Mouse (Mus musculus): ENCODE data around the gene Dnajb8.

The Dnajb8 gene

DNA sequence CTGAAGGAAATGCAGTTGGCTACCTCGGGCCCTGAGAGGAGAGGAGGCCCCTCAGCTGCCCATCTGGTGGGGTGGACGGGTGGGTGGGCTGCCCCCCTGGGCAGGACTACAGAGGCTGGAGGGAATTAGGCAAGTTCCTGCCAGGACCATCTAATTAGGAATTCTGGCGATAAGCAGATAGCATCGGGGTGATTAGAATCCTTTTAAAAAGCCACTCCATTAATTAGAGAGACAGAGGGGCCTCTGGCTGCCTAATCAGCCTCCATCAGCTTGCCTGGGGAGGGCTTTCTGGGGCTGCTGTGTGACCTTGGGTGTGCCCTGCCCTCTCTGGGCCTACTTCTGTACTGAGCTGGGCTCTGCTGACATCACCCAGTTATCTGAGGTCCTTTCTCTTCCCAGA is 3.0 kb upstream of the Dnajb8 start:
- in situ Hi-C loops (cut with MboI, MseI) = no loop called here

DNA sequence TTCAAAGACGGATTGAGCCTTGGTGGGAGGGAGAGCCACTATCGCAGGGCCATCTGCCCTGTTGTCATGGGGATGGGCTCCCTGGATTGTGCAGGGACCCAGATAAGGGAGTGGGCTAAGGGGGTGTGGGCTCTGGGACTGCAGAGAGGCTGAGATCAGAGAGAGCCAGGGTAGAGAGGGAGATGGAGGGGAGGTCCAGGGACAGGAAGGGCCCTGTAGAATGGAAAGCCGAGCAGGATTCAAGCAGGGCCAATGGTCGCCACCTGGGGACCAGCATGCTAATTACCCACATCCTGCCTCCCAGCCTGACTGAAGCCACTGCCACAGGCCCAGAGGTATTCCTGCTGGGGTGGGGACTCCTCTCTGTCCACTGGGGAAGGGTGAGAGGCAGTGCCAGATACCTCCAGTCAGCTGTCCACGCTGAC is 4.5 kb downstream of the Dnajb8 start:
- in situ Hi-C loops (cut with MboI, MseI) = no loop called here

DNA sequence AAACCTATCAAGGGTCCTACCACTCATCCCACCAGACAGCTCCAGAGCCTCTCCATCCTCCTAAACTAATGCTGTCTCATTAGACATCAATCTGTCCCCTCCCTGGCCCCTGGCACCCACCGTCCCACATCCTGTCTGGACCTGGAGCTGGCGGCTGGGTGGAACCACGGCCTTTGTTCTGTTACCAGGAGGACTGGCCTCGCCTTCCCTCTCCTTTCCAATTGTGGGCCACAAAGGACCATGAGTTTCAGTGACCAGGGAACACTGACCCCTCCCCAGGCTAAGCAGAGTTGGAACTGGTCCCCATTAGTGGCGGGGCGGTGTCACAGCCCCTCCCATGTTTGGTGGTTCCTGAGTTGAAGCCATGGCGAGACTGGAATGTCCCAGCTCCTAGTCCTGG is 5.5 kb downstream of the Dnajb8 start:
- in situ Hi-C loops (cut with MboI, MseI) = no loop called here

DNA sequence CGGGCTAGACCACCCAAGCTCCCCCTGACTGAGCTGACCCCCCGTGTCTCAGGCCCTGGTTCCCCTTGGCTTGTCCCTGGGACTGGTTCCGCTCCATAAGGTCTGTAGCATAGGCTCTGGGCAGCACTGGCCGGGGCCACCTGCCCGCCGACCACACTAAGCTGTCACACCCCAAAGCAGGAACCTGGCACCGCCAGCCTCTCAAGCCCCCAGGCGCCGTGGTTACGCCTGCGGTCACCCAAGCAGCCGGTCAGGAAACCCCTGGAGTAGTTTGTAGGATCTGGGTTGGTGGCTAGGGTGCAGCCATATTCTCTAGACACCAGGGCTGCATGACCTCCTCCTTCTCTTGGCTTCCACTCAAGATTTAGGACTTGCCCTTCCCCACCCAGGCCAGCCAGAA is 7.2 kb downstream of the Dnajb8 start:
- in situ Hi-C loops (cut with MboI, MseI) = no loop called here

DNA sequence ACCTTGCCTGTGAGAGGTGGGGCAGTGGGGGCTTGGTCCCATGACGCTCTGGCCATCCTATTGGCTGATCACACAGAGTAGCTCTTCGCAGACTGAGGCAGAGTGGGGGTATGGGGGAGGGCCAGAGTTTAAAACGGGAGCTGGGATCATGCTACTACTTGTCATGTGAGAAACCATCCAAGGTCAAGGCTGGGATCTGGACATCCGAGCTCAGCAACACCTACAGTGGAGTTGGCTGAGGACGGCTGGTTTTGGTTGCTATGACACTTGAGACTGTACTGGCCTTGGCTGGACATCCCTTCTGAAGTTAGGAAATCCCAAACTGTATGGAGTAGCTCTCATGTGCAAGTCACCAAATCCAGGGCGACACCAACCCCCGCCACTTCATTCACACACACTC is 9.8 kb downstream of the Dnajb8 start:
- in situ Hi-C loops (cut with MboI, MseI) = no loop called here

DNA sequence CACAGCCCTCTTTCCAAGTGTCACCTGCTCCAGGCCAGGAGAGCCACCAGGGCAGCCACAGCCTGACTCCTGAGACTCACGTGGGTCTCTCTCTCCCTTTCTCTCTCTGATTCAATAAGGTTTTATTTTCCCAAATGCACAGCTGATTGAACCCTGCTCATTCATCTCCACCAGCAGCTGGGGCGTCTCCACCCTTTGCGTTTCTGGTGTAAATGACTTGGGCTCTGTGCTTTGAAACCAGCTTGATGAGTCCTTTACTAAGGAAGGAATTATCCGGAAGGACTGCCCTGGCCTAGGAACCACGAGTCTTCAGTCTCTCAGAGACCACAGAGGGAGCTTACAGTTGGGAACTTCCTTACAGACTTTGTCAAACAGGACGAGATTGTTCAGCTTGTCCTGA is 10.2 kb downstream of the Dnajb8 start:
- in situ Hi-C loops (cut with MboI, MseI) = no loop called here

DNA sequence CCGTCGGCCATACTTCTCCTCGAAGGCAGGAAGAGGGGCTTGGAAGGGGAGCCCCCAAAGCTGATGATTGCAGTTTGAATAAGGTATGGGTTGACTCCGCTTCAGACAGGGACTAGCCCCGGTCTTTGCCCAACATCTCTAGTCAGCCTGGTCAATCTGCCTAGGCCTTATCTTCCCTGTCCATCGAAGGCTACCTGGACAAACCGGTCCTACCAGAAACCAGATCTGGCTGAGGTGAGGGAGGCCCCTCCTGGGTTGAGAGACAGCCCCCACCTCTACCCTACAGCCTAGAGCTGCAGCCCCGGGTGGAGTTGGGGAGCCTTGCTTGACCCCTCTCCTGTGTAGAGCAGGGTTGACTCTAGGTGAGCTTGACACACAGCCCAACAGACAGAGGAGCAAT is 11.9 kb downstream of the Dnajb8 start:
- in situ Hi-C loops (cut with MboI, MseI) = no loop called here

DNA sequence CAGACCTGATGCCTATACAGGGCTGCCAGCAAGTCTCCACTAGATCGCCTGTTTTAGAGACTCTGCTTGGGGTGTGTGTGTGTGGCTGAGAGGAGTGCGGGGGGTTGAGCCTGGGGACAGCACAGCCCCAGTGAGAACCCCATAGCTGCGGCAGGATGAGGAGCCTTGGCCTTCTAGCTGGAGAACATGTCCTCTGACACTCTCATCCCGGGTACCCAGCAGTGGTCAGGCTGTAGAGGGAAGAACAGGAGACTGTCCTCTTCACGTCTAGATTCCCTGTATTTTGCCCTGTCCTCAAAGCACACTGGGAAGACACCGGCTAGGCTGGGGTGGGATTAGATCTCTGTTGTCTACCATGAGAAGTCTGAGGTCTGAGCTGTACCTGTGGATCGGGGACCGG is 13.4 kb downstream of the Dnajb8 start:
- in situ Hi-C loops (cut with MboI, MseI) = no loop called here

DNA sequence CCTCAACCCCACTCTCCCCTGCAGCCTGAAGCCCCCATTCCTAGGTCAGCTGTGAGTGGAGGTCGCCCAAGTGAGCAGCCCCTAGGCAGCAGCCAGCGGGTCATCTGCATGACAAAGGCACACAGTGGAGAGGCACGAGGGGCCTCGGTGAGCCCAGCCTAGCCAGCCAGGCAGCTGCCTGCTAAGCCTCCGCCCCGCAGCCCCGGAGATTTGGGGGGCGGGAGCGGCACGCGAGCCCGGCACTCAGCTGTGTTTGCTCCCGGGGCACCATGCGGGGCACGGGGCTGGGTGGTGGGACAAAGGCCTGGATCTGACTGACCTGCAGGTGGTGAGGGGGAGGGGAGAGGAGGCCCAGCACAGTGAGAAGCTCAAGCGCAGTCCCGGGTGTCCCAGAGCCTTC is 13.9 kb downstream of the Dnajb8 start:
- in situ Hi-C loops (cut with MboI, MseI) = no loop called here

DNA sequence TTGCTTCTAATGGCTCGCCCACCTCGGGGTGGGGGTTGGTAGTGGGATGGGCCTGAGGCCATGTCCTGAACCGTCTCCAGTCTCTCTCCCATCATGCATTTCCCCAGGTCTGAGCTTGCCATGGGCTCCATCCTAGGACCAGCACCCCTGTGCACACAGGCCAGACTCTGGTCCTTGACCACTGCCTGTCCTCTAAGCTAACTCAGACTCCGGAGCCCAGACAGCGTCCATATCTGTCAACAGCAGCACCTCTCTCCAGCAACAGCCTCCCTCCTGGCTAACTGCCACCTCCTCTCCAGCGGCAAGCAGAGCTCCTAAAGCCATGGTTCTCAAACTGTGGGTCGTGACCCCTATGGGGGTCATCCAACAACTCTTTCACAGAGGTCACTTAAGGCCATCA is 14.4 kb downstream of the Dnajb8 start:
- in situ Hi-C loops (cut with MboI, MseI) = no loop called here

DNA sequence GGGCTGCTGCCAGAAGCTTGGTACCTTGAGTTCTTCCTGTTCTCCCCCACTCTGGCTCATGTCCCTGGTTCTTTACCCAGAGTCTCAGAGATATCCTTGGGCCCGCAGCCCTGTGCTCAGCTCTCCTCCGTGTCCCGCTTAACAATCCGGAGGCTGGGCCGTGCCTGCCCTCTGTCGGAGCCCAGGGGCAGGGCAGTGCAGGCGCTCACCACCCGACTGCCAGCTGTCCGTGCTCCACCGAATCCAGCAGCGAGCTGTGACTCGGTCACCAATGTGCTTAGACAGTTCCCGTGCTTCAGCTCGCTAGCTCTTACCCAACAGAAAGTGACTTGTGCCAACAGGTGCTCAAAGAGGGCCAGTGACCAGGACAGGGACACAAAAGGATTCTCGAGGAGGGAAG is 20.5 kb downstream of the Dnajb8 start:
- in situ Hi-C loops (cut with MboI, MseI) = loop anchor here in 1 of 2 experiments (5.0 kb wide), 1 partner anchor 50 kb away; the partner anchor contains the start of gene Gata2

DNA sequence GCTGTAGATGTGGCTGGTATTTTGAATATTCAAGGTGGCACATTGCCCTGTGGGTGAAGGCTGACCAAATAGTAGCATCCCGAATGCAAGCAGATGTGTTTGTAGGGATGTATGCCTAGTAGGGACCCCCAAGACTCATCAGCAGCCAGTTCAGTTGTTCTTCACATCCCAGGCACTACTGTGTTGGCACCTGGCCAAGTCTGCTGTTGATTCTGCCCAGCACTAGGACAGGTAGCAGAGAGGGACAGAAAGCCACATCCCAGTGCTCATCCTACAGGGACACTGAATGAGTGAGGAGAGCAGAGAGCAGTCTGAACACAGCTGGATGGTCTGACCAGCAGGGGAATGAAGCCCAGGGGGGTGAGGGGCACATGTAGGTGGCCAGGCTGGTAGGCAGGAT is 27.2 kb downstream of the Dnajb8 start:
- in situ Hi-C loops (cut with MboI, MseI) = no loop called here

DNA sequence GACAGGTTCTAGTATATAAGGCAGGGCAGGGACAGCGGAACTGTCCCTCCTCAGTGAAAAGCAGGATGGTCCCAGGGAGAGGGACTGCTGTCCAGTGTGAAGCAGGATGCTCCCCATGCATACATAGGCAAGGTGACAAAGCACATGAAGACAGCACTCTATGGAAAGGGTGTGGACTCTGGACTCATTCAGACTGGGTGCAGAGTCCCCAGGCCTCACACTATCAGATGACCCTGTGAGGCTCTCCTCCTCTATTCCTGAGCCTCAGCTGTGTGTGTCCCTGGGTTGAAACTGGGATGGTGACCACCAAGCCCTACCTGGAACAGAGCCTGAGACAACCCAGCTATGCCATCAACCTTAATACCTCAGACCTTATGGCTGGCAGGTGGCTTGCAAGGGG is 29.3 kb downstream of the Dnajb8 start:
- in situ Hi-C loops (cut with MboI, MseI) = no loop called here

DNA sequence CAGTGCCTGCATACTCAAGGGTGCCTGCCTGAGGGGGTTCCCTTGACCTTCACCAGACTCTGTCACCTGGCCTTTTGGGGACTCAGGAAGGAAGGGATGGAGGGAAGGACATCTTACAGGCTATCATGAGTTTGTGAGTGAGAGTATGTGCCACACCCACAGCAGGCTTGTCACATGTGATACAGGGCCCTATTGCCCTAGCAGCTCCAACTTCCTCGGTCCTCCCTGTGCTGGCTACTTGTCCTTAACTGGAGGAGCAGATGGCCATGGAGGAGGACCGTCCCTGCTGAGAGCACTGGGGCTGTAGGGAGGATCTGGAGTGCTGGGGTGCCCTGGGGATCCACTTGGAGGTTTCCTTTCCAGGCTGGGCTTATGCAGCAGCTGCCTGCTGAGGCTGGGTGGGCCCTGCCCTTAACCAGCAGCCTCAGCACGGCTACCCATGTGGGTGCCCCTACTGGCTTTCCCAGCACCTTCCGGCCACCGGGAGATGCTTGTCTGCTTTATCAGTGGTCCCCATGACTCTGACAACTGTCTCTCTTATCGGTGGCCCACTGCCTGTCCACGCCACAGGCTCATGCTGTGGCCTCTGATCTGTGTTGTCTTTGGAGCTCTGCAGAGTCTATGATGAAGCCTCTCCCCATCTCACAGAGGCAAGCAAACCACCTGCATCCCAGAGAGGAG is 29.9 kb downstream of the Dnajb8 start:
- in situ Hi-C loops (cut with MboI, MseI) = no loop called here

DNA sequence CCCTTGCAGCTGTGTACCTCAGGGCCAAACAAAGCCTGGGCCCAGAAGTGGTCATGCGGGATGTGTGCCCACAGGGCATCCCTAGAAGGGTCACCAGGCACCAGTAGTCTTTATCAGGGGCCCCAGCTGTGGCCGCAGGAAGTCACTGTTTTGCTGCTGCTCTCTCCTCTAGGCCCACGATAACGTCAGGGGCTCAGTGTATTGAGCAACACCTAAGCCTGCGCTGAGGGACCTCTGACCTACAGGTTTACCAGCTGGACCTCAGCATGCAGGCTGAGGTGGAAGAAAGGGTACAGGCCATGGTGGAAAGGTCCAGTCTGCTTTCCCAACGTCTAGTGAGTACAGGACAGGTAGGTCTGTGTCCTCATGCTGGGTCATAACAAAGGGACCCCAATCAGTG is 32.0 kb downstream of the Dnajb8 start:
- in situ Hi-C loops (cut with MboI, MseI) = no loop called here

DNA sequence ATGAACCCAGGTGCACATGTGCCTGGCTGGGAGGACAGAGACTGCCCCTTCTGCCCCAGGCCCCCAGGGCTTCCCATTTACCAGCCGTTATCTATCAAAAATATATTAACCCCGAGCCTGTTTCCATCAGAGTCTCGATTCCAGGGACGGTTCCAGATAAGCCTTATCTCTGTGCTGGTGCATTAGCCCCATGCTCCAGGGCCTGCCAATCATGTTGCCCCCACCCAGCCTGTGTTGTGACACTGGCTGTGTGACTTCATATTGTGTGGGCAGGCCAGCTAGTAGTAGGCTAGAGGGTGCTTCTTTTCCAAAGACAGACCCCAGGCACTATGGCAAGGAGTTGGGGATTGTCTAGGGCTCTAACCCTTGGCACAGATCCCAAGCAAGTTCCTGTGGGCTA is 33.4 kb downstream of the Dnajb8 start:
- in situ Hi-C loops (cut with MboI, MseI) = no loop called here

DNA sequence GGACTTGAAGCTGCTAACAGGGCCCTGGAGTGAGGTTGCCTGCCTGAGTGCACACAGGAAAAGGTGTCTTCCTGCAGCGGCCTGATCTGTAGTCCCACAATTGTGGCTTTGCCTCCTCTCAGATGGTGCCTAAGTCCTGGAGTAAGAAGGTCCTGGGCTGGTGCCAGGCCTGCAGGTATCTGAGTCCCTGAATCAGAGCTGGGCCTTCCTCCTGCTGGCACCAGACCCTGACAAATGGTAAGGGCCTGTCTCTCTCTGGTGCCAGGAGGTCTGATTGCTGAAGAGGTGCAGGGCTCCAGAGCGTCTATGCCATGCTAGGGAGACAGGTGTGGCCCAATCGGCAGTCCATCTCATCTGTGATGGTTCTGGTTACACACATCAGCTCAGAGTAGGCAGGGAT is 37.6 kb downstream of the Dnajb8 start:
- in situ Hi-C loops (cut with MboI, MseI) = loop anchor here in 1 of 2 experiments (10.0 kb wide), 1 partner anchor 695 kb away; no protein-coding TSS in a partner anchor

DNA sequence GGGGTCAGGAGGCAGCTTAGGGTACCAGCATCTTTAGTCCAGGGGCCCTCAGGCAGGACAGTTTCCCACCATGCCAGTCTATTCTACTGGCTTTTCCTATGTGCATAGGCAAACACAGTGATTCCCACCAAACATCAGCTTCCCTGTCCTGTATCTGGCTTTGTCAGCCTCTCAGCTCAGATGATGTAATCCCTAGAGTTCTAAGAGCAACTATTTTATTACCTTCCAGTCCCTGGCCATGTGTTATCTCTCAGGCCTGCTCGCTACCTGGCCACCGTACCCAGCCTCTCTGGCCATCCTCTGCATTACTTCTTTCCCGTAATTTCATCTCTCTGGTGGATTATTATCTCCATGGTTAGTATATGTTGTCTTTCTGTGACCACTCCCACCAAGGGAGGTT is 38.6 kb downstream of the Dnajb8 start:
- in situ Hi-C loops (cut with MboI, MseI) = loop anchor here in 1 of 2 experiments (10.0 kb wide), 1 partner anchor 694 kb away; no protein-coding TSS in a partner anchor

DNA sequence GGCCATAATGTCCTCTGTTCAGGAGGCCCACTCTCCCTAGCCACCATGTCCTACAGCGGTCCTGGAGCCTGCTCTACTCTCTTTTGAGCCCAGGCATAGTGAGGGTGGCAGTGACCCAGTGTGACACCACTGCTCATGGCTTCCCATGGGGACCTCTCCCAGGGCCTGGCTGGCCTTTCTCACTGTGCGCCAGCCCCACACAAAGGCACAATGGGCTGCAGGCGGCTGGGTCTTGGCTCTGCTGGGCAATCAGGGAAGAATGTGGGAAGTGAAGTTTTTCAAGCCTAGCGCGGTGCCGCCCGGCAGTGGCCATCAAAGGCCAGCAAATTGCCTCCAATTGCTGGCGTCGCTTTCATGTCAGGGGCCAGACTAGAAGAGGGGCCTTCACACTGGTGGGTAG is 40.1 kb downstream of the Dnajb8 start:
- in situ Hi-C loops (cut with MboI, MseI) = loop anchor here in 1 of 2 experiments (10.0 kb wide), 1 partner anchor 693 kb away; no protein-coding TSS in a partner anchor

DNA sequence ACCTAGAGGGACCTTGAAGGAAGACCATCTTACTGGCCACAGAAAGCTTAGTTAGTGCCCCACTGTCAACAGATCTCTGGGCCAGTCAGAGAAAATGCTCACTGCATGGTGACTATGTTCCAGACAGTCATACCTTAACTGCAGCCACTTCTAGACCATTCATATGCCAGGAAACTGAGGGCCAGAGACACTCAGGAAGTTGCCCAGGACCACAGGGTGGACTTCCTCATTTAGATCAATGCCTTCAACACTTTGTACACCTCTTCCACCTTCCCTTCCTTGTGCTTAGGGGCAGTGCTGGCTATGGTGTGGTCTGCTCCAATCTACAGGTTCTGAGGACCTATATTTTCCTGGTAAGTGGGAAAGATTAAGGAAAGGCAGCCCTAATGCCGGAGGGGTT is 43.3 kb downstream of the Dnajb8 start:
- in situ Hi-C loops (cut with MboI, MseI) = loop anchor here in 1 of 2 experiments (10.0 kb wide), 1 partner anchor 689 kb away; no protein-coding TSS in a partner anchor

DNA sequence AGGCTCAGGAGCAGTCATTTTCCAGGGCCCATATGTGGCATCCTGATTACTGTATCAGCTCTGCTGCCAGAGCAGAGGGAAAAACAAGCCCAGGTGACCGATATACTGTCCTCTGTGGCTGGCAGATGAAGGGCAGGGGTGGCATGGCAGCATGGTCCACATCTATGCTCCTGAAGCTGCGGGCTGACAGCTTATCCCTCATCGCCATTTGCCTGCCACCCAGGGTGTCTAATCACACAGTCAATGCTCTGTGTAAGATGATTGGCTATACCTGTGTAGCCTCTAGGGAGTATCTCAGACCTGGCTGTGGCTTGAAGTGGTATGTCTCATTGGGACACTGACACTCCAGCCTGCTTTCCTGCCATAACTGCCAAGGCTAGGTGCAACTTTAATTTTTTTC is 44.0 kb downstream of the Dnajb8 start:
- in situ Hi-C loops (cut with MboI, MseI) = loop anchor here in 1 of 2 experiments (10.0 kb wide), 1 partner anchor 689 kb away; no protein-coding TSS in a partner anchor

DNA sequence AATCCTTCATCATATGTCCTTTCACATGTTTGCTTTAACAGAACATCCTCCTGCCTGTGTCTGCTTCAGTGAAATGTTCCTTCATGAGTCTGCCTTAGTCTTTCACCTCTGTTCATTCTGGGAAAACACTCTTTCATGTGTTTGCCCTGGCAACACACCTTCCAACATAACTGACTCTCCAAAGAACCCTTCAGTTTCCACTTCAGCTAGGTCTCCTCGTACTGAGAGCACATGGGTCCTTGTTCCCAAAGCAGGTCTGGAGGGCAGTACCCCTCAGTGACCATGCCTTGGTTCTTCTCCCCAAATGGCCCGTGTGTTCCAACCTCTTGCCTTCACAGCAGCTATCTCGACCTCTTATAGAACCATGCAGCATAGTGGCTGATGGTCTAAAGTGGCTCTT is 45.0 kb downstream of the Dnajb8 start:
- in situ Hi-C loops (cut with MboI, MseI) = loop anchor here in 1 of 2 experiments (10.0 kb wide), 1 partner anchor 688 kb away; no protein-coding TSS in a partner anchor

DNA sequence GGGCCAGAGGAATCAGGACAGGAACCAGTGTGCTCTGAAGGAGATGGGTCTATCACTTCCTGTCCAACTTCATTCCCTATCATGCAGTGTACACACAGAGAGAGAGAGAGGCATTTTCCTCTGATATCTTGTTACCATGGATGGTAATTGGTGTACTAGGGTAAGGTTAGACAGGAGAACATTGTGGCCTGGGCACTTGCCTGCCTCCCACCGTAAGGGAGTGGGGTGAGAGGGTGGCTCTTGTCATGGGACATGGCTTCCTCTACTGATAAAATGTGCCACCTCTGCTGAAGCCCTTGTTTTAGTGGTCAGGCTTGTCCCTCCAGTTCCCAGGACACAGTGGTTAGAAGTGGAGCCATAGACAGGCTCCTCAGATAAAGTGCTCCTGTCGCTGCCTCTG is 45.9 kb downstream of the Dnajb8 start:
- in situ Hi-C loops (cut with MboI, MseI) = loop anchor here in 1 of 2 experiments (10.0 kb wide), 1 partner anchor 687 kb away; no protein-coding TSS in a partner anchor

Measured in T-helper 17 cell (primary cell).